Mouse (Mus musculus): ENCODE measurements around the gene Slc13a1. TPM values are rescaled to one million over a fixed set of nuclear protein-coding genes. Genes with fewer than 3 reads are reported as not detected.
A peak's percentile ranks its signal among the peaks of the same experiment; 100 is the strongest.

The Slc13a1 gene
- polyA plus RNA-seq, 1 experiment from 2014 or later: not detected

DNA sequence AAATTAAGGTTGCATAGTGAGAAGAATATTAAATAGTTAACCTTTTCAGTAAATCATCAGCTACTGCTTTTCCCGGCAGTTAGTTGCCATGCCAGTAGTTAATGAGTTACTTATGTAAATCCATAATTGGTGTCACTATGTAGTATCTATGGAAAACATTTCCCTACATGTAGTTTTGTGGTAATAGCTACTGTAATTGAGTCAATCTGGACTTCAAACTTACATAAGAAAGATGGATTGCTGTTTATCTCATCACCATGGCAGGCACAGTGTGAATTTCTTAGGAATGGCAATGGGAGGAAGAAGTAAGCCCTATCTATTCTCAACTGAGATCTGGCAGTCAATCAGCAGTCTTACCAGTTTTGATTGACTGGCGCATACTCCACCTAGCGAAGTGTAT is 15.5 kb upstream of the Slc13a1 start:
- DNase-seq (ENCODE audit: low spot score) (no peak), ATAC-seq (no peak)
- Histone ChIP-seq H3K9ac (replicated peaks; ENCODE audit: low read depth) (no peak overlapping the region), H3K27me3 (replicated peaks; ENCODE audit: insufficient read depth, low read length) (no peaks in the 10 kb centered on the region), H3K27ac (ENCODE audit: low read length) (no peak overlapping the region), H3K4me3 (ENCODE audit: low read depth, low read length) (no peak overlapping the region), H3K4me2 (replicated peaks; ENCODE audit: low read depth, low read length) (no peak overlapping the region), H3K4me1 (ENCODE audit: insufficient read depth, low read depth, low read length) (no peaks in the 10 kb centered on the region), H3K9me3 (ENCODE audit: low read length) (no peaks in the 10 kb centered on the region), H3K36me3 (ENCODE audit: insufficient read depth, low read length) (no peaks in the 10 kb centered on the region)
- no peak for TF ChIP-seq EP300 (IDR thresholded peaks at IDR 0.05)
- TF ChIP-seq CTCF (IDR thresholded peaks at IDR 0.05): no peak
- 78% methylated on average over 3 of the region's 3 CpGs for WGBS

DNA sequence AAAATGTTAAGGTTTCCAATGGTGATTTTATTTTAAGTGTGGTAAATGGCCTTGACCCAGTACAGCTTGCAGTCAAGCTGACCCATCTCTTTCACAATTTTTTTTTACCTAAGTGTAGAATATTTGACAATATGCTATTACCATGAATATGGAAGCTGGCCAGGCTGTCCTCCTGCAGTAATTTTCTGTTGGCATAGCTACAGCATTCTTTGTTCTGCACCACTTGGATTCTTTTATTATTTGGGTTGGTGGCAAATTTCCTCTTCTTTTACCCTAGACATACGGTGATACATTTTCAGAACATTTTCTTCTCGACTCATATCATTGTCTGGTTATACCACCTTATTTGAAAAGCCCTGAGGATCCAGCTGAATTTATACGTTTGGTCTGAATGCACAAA is 7.5 kb upstream of the Slc13a1 start:
- 73% methylated on average over 3 of the region's 3 CpGs for WGBS
- no peak for TF ChIP-seq CTCF (IDR thresholded peaks at IDR 0.05)
- no peak for TF ChIP-seq EP300 (IDR thresholded peaks at IDR 0.05)
- Histone ChIP-seq H3K4me1 (ENCODE audit: insufficient read depth, low read depth, low read length) (no peaks in the 10 kb centered on the region), H3K27me3 (replicated peaks; ENCODE audit: insufficient read depth, low read length) (no peaks in the 10 kb centered on the region), H3K4me2 (replicated peaks; ENCODE audit: low read depth, low read length) (no peak overlapping the region), H3K4me3 (ENCODE audit: low read depth, low read length) (no peak overlapping the region), H3K27ac (ENCODE audit: low read length) (no peak overlapping the region), H3K9me3 (ENCODE audit: low read length) (no peaks in the 10 kb centered on the region), H3K36me3 (ENCODE audit: insufficient read depth, low read length) (no peaks in the 10 kb centered on the region), H3K9ac (replicated peaks; ENCODE audit: low read depth) (no peak overlapping the region)
- ATAC-seq (no peak), DNase-seq (ENCODE audit: low spot score) (no peak)

DNA sequence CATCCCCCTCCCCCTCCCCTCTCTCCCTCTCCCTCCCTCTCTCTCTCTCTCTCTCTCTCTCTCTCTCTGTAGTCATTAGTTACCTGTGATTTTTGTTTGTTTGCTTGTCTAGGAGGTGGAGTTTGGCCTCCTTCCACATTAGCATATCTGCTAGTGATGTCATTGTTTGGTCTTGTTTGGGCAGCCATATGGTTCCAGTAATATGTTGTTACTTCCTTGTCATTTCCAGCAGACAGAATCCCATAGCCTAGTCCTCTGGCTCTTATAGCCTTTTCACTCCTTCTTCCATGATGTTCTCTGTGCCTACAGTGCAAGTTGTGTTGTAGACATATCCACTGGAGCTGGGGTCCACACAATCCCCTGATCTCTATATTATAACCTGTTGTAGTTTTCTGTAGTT is 6.1 kb upstream of the Slc13a1 start:
- ATAC-seq: no peak
- no peak for TF ChIP-seq CTCF (IDR thresholded peaks at IDR 0.05)
- TF ChIP-seq EP300 (IDR thresholded peaks at IDR 0.05): no peak
- H3K4me3 ChIP-seq (ENCODE audit: low read depth, low read length): no peak overlapping the region
- no peaks in the 10 kb centered on the region for H3K9me3 ChIP-seq (ENCODE audit: low read length)
- no peak for DNase-seq (ENCODE audit: low spot score)
- H3K27ac ChIP-seq (ENCODE audit: low read length): no peak overlapping the region
- no peaks in the 10 kb centered on the region for H3K27me3 ChIP-seq (replicated peaks; ENCODE audit: insufficient read depth, low read length)
- no peaks in the 10 kb centered on the region for H3K4me1 ChIP-seq (ENCODE audit: insufficient read depth, low read depth, low read length)
- no peaks in the 10 kb centered on the region for H3K36me3 ChIP-seq (ENCODE audit: insufficient read depth, low read length)
- H3K4me2 ChIP-seq (replicated peaks; ENCODE audit: low read depth, low read length): no peak overlapping the region
- H3K9ac ChIP-seq (replicated peaks; ENCODE audit: low read depth): no peak overlapping the region

DNA sequence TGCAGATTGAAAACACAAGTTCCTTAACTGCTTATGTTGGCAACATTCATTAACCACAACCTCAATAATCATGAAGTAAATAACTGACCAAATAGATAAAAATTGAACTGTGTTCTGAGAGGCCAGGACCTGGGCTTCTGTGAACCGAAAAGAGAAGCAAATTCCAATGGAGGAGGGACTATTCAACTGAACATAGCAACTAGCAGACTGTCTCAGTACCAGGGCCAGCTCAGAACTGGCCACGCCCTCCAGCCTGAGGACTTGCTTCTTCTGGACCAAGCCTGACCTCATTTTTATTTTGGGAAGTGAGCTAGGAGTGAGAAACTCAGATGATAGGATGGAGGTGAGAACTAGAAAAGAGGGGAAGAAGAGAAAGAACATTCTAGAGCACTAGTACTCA is 4.8 kb upstream of the Slc13a1 start:
- no peak overlapping the region for H3K4me2 ChIP-seq (replicated peaks; ENCODE audit: low read depth, low read length)
- ATAC-seq (no peak), DNase-seq (ENCODE audit: low spot score) (no peak)
- 53% methylated on average over 2 of the region's 2 CpGs for WGBS
- H3K27ac ChIP-seq (ENCODE audit: low read length): no peak overlapping the region
- H3K4me3 ChIP-seq (ENCODE audit: low read depth, low read length): no peak overlapping the region
- no peak for TF ChIP-seq CTCF (IDR thresholded peaks at IDR 0.05)
- H3K9me3 ChIP-seq (ENCODE audit: low read length): no peaks in the 10 kb centered on the region
- H3K27me3 ChIP-seq (replicated peaks; ENCODE audit: insufficient read depth, low read length): no peaks in the 10 kb centered on the region
- H3K4me1 ChIP-seq (ENCODE audit: insufficient read depth, low read depth, low read length): no peaks in the 10 kb centered on the region
- H3K36me3 ChIP-seq (ENCODE audit: insufficient read depth, low read length): no peaks in the 10 kb centered on the region
- no peak overlapping the region for H3K9ac ChIP-seq (replicated peaks; ENCODE audit: low read depth)

DNA sequence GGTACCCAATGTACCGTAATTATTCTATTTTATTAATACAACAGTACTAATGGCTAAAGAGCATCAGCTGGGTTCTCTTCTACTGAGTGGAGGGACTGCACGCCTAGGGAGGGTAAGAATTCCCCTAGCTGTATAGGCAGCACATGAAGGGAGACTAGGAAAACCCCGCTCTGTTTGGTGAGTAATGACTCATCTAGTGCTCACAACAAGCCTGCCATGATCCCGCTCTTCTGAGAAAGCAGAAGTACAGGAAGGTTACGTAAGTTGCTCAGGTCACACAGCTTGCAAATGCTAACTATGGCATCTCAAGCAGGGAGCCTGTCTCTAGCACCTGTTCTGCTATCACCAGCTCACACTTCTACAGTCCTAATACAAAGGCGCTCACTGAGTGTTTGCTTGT is 1.1 kb downstream of the Slc13a1 start:
- ATAC-seq (no peak), DNase-seq (ENCODE audit: low spot score) (peak; percentile 23)
- TF ChIP-seq CTCF (IDR thresholded peaks at IDR 0.05) (no peak), EP300 (IDR thresholded peaks at IDR 0.05) (no peak)
- Histone ChIP-seq H3K4me1 (ENCODE audit: insufficient read depth, low read depth, low read length) (no peaks in the 10 kb centered on the region), H3K4me2 (replicated peaks; ENCODE audit: low read depth, low read length) (no peak overlapping the region), H3K27me3 (replicated peaks; ENCODE audit: insufficient read depth, low read length) (no peaks in the 10 kb centered on the region), H3K36me3 (ENCODE audit: insufficient read depth, low read length) (no peaks in the 10 kb centered on the region), H3K9ac (replicated peaks; ENCODE audit: low read depth) (no peak overlapping the region), H3K27ac (ENCODE audit: low read length) (no peak overlapping the region), H3K9me3 (ENCODE audit: low read length) (no peaks in the 10 kb centered on the region), H3K4me3 (ENCODE audit: low read depth, low read length) (no peak overlapping the region)
- 59% methylated on average over 6 of the region's 6 CpGs for WGBS

DNA sequence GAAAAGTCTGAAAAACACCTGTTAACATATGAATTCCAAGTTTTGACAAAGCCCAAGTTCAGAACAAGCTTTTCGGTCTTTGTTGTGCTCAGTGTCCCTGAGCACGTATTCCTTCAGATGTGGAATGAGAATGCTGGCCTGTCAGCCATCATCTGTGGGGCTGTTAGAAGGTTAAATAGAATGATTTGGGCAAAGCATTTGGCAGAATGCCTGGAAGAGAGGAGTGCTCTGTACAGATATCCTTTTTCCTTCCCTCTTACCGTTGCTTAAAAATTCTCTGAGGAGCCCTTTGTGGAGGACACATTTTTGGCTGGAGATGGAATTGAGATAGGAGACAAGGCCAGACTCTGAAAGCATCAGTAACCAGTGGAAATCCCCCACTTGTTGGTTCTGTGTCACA is 2.6 kb downstream of the Slc13a1 start:
- ATAC-seq (no peak), DNase-seq (ENCODE audit: low spot score) (no peak)
- no peak overlapping the region for H3K9ac ChIP-seq (replicated peaks; ENCODE audit: low read depth)
- no peaks in the 10 kb centered on the region for H3K9me3 ChIP-seq (ENCODE audit: low read length)
- TF ChIP-seq CTCF (IDR thresholded peaks at IDR 0.05) (no peak), EP300 (IDR thresholded peaks at IDR 0.05) (no peak)
- H3K36me3 ChIP-seq (ENCODE audit: insufficient read depth, low read length): no peaks in the 10 kb centered on the region
- H3K4me2 ChIP-seq (replicated peaks; ENCODE audit: low read depth, low read length): no peak overlapping the region
- H3K4me1 ChIP-seq (ENCODE audit: insufficient read depth, low read depth, low read length): no peaks in the 10 kb centered on the region
- no peak overlapping the region for H3K4me3 ChIP-seq (ENCODE audit: low read depth, low read length)
- WGBS: 46% methylated on average over 3 of the region's 3 CpGs
- H3K27me3 ChIP-seq (replicated peaks; ENCODE audit: insufficient read depth, low read length): no peaks in the 10 kb centered on the region
- H3K27ac ChIP-seq (ENCODE audit: low read length): no peak overlapping the region

DNA sequence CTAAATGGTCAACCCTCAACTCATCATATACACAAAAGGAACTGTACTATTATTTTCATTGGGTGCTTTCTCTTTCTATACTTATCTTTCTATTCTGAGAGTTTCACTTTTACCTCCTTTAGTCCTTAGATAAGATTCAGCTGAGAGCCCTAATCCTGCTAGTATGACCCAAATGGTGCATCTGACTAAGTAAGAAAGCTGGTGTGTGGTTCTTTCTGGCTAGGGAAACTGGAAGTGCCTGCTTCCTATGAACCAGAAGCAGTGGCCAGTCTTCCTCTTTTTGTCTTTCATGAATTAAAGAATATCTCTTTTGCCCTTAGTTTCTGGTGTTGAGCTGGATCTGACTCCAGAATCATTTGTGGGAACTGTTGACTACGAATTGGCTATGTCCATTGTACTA is 8.1 kb downstream of the Slc13a1 start:
- Histone ChIP-seq H3K4me3 (ENCODE audit: low read depth, low read length) (no peak overlapping the region), H3K9me3 (ENCODE audit: low read length) (no peaks in the 10 kb centered on the region), H3K36me3 (ENCODE audit: insufficient read depth, low read length) (no peaks in the 10 kb centered on the region), H3K9ac (replicated peaks; ENCODE audit: low read depth) (no peak overlapping the region), H3K27ac (ENCODE audit: low read length) (no peak overlapping the region), H3K4me2 (replicated peaks; ENCODE audit: low read depth, low read length) (no peak overlapping the region), H3K27me3 (replicated peaks; ENCODE audit: insufficient read depth, low read length) (no peaks in the 10 kb centered on the region), H3K4me1 (ENCODE audit: insufficient read depth, low read depth, low read length) (no peaks in the 10 kb centered on the region)
- TF ChIP-seq EP300 (IDR thresholded peaks at IDR 0.05) (no peak), CTCF (IDR thresholded peaks at IDR 0.05) (no peak)
- WGBS: 74% methylated on average over 1 of the region's 1 CpGs
- no peak for DNase-seq (ENCODE audit: low spot score)
- ATAC-seq: no peak

Data from lung, postnatal 0 days (tissue).